Mouse (Mus musculus): ENCODE data around the gene Pla2g5.
"Not testable (repeated sequence)": the region's sequence is repeated elsewhere in the genome, so short reads cannot be mapped to it uniquely, and the experiment has no call there.

The Pla2g5 gene

DNA sequence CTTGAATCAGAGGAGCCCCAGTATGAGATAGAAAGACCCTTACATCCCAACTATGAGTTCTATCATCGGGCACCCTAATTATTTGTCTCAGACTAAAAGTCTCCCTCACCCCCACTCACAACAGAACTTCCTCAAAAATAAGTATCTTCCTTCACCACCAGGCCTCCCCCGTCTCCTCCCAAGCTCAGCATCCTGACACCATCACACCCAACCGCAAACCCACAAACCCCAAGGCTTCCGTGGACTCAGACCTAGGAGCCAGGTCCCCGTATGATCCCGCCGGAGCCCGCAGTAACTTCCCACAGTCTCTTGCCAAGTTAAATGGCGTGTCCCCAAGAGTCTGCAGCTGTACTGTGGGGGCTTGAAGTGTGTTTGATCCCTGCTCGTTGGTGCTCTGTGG lies 5.7 kb downstream of the Pla2g5 start:
- no peak for DNase-seq

GRCm38 (mm10) chr4:138856491-138856890 lies 6.8 kb downstream of the Pla2g5 start:
- DNase-seq = peak; percentile 79 to 90

DNA sequence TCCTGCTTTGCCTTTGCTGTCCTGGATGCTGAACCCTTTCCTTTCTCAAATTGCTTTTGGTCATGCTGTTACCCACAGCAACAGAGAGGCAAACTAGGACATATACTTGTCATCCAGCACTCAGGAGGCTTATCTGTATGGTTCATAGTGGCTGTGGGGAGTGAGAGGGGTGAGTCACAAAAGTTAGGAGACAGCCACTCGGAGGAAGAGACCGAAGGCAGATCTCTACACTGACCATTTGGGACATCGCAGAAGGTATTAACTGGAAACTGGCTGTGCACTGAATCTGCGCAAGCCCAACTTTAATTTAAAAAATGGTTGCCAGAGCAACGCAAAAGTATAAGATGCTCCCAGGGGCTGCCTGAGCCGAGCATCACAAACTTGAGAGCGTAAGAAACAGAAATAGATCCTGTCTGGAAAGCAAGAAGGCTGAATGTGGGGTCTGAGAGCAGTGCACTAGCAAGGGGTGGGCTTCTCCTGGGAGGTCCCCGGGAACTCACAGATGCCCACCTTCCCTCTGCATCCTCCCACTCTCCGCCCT lies 8.1 kb downstream of the Pla2g5 start:
- no peak for DNase-seq

- DNase-seq = no peak
These were observed 10.3 kb downstream of the Pla2g5 start for GRCm38 (mm10) chr4:138852961-138853360.

GRCm38 (mm10) chr4:138851463-138851862 lies 11.8 kb downstream of the Pla2g5 start:
- DNase-seq = peak; percentile 89 to 90

DNA sequence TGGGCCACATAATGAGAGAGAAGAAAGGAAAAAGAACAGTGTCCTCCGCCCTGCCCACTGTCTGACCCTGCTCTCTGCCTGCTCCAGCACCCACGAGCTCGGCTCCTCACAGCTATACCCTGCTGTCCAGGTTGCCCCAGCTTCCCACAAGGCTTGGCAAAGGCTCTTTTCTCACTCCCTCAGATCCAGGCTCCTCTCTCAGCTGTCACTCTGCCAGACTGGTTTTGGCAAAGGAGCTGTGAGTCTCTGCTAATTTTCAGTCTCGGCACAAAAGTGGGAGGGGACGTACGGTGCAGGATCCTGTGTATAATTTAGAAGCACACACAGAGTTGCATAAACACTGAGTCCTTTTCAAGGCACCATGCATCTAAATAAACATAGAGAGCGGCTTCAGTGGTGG lies 21.9 kb downstream of the Pla2g5 start:
- DNase-seq = peak; percentile 81 to 83

DNA sequence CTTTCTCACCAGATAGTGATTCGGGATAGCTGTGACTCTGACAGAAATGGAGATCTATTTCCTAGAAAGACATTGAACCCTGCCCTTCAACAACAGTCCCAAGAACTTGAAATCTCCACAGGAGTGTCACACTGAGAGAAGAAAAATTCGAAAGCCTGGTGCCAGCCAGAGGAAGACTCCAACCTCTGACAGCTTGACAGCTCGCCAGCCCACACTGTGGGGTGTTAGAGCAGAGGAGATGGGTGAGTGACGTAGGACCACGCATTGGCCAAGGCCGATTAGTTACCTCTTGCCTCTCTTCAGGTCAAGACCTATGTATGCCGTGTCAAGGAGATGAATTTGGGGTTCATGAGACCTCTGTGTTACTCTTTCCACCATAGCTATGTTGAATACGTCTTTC lies 22.6 kb downstream of the Pla2g5 start:
- peak in 1 of 2 experiments; percentile 47 for DNase-seq

DNA sequence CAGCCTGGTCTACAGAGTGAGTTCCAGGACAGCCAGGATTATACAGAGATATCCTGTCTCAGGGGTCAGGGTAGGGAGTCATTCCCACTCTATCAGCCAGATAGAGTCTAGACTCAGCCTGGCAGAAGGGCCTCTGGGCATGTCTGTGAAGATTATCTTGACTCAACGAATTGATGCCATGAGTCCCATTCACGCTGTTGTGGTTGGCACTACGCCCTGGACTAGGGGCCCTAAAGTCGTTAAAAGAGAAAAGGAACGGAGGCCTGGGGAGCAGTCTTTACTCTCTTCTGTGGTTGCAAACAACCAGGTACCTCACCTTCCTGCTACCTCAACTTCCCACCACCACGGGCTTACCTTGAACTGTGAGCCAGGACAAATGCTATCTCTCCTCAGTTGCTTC lies 23.5 kb downstream of the Pla2g5 start:
- DNase-seq = peak; percentile 61 to 74

DNA sequence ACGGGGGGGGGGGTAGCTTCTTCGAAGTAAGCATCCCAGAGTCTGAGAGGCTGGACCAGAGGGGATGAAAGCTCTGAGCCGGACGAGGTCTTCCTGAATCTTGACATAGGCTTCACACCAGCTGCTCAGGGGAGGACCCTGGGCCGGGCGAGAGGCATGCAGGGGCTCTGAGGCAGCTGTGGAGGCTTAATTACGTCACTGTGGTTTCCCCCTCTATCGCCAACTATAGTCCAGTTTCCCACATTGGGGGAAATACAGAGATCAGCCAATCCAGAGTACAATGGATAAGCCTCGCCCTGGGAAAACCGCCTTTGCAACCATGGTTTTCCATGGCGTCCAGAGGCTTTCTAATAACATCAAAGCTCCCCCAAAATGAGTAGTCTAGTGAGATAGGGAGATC lies 36.1 kb downstream of the Pla2g5 start:
- no peak for DNase-seq

DNA sequence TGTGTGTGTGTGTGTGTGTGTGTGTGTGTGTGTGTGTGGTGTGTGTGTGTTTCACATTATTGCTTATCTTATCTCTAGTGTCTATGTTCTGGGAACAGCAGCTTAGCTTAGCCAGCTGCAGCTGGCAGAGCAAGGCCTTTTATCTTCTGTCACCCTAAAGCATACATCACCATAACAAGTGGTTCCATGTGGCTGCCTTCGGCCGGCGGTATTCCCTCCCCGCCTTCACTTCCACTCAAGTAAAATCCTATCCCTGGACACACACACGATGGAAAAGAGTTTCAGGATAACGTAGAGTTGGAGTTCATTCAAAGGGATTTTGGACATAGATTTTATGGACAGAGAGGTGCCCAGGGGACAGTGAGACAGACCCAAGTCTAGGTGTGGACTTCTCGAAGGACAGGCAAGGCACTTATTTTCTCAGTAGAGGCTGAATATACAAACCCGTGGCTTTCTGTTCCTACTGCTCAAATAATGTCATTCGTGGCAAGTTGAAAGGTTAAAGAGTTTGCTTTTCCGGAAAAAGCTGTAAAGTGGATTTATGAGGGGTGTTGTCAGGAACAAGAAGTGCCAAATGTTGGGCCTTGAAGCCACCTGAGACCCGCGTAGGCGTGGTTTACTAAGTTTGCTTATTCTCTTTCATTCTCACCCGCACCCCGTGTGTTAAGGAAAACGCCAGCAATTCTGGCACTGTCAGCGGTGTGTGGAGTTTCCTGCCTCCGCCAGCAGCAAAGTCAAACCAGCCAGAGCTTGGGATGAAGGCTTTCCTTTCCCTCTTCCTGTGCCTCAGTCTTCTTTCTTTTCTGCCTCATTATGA lies 37.3 kb downstream of the Pla2g5 start:
- DNase-seq = no peak

- peak in 1 of 2 experiments; percentile 45 for DNase-seq
These were observed 38.6 kb downstream of the Pla2g5 start for GRCm38 (mm10) chr4:138824660-138825059.

DNA sequence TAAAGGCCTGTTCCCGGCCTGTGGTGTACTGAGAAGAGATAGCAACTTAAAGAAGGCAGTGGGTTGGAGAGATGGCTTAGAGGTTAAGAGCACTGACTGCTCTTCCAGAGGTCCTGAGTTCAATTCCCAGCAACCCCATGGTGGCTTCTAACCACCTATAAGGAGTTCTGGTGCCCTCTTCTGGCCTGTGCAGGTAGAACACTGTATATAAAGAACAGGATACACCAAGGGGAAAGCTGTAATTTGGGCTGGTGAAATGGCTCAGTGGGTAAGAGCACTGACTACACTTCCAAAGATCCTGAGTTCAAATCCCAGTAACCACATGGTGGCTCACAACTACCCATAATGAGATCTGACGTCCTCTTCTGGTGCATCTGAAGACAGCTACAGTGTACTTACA lies 39.1 kb downstream of the Pla2g5 start:
- not testable (repeated sequence) for DNase-seq

DNA sequence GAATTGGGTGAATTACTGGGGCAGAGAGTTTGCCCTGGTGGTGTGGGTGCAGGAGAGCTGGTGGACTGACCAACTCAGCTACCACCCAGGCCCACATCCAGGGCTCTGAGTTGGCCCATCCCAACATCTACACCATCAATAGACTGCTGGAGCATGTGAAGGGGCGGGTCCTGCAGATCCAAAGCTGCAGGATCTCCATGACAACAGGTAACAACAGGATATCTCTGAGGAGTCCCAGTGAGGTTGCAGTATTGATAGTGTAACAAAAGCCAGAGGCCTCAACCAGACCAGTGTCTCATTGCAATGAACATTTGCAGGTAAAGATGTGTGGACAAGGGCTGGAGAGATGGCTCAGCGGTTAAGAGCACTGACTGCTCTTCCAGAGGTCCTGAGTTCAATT lies 42.2 kb downstream of the Pla2g5 start:
- no peak for DNase-seq

DNA sequence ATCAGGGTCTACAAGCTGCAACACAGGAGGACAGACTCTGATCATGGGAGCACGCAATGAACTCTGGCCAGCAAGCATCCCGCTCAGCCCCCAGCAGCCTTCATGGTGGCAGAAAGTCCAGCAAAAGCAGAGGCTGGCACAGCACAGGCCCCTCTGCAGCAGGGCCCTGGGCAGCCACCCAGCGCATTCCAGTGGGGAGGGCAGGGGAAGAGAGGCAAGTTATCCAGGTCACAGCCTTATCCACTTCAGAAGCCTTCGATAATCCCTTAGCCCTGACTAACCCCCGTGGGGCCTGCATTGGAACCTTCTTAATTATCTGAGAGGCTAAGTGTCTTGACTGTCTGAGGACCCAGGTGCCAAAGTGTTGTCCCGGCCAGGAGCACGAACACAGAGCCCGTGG lies 44.2 kb downstream of the Pla2g5 start:
- DNase-seq = peak; percentile 18 to 50

- no peak for DNase-seq
These were observed 45.5 kb downstream of the Pla2g5 start for GRCm38 (mm10) chr4:138817736-138818135.

GRCm38 (mm10) chr4:138816166-138816565 lies 47.1 kb downstream of the Pla2g5 start:
- DNase-seq = no peak

DNA sequence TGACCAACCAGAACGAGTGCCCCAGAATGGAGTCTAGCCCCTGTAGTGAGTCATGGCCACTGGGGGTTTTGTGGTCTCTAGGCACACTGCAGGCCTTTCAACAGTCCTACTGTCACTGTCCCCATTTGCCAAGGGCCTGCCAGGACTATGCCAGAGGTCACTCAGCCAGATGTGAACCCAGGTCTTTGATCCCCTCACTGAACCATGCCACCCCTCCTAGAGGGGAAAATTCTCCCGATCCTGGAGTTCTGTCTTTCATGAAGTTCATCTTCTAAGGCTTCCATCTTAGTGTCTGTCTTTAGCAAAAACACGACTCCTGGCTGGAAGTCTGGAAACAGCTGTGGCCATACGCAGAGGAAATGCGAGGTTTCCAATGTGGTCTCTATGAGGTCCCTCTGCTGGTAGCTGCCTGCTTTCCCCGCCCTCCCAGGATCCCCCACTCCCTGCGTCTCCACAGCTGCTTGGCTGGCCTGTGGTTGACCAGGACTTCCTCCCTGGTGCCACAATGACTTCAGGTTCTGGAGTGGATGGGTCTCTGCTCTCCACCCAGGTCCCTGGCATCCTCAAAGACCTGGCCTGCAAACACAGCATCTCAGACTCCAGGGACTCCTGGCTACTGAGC lies 56.3 kb downstream of the Pla2g5 start:
- DNase-seq = no peak

DNA sequence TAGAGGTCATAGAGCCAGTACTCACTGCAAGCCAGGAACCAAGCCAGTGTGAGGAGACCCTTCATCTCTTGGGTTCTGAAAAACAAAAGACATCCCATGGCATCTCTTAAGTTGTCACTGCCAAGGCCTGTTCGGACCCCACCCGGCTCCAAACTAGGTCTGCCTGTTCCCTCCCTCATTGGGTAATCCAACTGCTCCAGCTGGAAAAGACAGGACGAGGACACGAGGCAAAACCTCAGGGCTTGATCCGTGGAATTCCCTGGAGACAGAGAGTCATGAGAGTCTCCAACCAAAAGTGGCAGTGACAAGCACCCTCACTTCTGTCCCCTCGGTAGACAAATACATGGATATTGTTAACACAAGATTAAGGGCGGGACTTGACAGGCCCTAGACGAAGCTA lies 57.1 kb downstream of the Pla2g5 start:
- no peak for DNase-seq

GRCm38 (mm10) chr4:138805248-138805647 lies 58.0 kb downstream of the Pla2g5 start:
- DNase-seq = no peak

GRCm38 (mm10) chr4:138802917-138803316 lies 60.4 kb downstream of the Pla2g5 start:
- DNase-seq = no peak

DNA sequence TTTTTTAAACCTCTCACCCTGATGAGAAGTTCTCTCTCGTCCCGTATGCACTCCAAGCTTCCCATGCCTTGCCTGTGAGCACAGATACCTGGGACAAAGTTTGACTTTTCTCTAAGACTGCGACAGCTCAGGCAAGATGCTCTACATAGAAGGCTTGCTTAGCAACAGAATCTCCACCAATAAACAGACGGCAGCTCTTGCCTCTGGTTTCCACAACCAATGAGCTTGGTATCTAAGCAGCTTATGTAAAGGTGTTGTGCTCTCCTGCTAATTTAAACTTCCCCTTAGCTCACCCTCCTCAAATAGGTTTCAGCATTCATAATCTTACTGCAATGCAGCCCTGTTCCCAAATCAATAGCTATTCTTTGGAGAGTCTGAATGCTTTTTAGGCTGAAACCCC lies 61.7 kb downstream of the Pla2g5 start:
- DNase-seq = no peak

GRCm38 (mm10) chr4:138800134-138800744 lies 63.0 kb downstream of the Pla2g5 start:
- DNase-seq = peak; percentile 26 to 32

GRCm38 (mm10) chr4:138797217-138797570 lies 66.1 kb downstream of the Pla2g5 start:
- no peak for DNase-seq
